16 mouse cellular contexts compared by ENCODE assay signal in genomic region chr19:9032502-9033129, GRCm38 (mm10). TPM values are rescaled to one million over a fixed set of nuclear protein-coding genes. Genes with fewer than 3 reads are reported as not detected.
DNase-seq lines count a peak whose midpoint lies in the region; ATAC-seq and TF ChIP-seq lines count a peak whose summit lies in the region.
"Had no signal": no experiment of that assay in that cellular context is flagged by ENCODE, and none has a peak within 500 bp of the region (broad histone marks: within the 10 kb centered on the region; RNA-seq: fewer than 3 reads in every experiment).

No protein-coding gene starts in this region.

- H3K4me2 ChIP-seq in forebrain, embryonic 14.5 days (ENCODE audit: low read length), result no peak overlapping the region
- no peak overlapping the region for H3K4me2 ChIP-seq in forebrain, embryonic 12.5 days
- no peak overlapping the region for H3K4me2 ChIP-seq in hindbrain, embryonic 15.5 days
- H3K4me2 ChIP-seq in hindbrain, embryonic 12.5 days (replicated peaks), result no peak overlapping the region
- no peak overlapping the region for H3K4me2 ChIP-seq in hindbrain, postnatal 0 days (ENCODE audit: low read depth, low read length)
- H3K4me2 ChIP-seq: limb, embryonic 12.5 days had no signal

- 62% methylated on average over 7 of the region's 7 CpGs for WGBS in forebrain, embryonic 14.5 days
- WGBS in forebrain, embryonic 12.5 days, result 64% methylated on average over 7 of the region's 7 CpGs
- WGBS in hindbrain, embryonic 15.5 days, result 62% methylated on average over 7 of the region's 7 CpGs
- WGBS in hindbrain, embryonic 12.5 days, result 68% methylated on average over 7 of the region's 7 CpGs
- WGBS in hindbrain, postnatal 0 days, result 45% methylated on average over 7 of the region's 7 CpGs

- H3K36me3 ChIP-seq in forebrain, embryonic 14.5 days (ENCODE audit: control insufficient read depth, insufficient read depth, low read length), result no peaks in the 10 kb centered on the region
- H3K36me3 ChIP-seq in forebrain, embryonic 12.5 days (replicated peaks), result no peaks in the 10 kb centered on the region
- no peaks in the 10 kb centered on the region for H3K36me3 ChIP-seq in hindbrain, embryonic 15.5 days
- H3K36me3 ChIP-seq in hindbrain, embryonic 12.5 days, result no peaks in the 10 kb centered on the region
- no peaks in the 10 kb centered on the region for H3K36me3 ChIP-seq in hindbrain, postnatal 0 days (ENCODE audit: insufficient read depth, low read length)
- H3K36me3 ChIP-seq: G1E; limb, embryonic 12.5 days had no signal

- DNase-seq in forebrain, embryonic 14.5 days (ENCODE audit: low spot score), result peak; percentile 44
- peak; percentile 72 for DNase-seq in brain, embryonic 14.5 days (ENCODE audit: low read depth)
- peak; percentile 54 for DNase-seq in hindbrain, postnatal 0 days (ENCODE audit: low spot score)
- no peak for DNase-seq in adrenal gland, postnatal 25 days
- DNase-seq in lung, adult 18-20 months, result no peak
- DNase-seq: cerebellum, adult 9-10 months; right cerebral cortex, postnatal 4 days had no signal

- ATAC-seq in forebrain, embryonic 14.5 days, result 0 out of 2 replicates have a peak, but pooled peaks have one; percentile 56
- ATAC-seq in forebrain, embryonic 12.5 days (ENCODE audit: low FRiP score), result no peak
- ATAC-seq in hindbrain, embryonic 15.5 days (ENCODE audit: low FRiP score, low read depth), result no peak
- no peak for ATAC-seq in hindbrain, embryonic 12.5 days (ENCODE audit: low FRiP score)
- ATAC-seq in hindbrain, postnatal 0 days, result peak; percentile 61; the same call in 1 of the 2 replicates
- ATAC-seq: activated CD4-positive, CD25-positive, alpha-beta regulatory T cell, adult 4 months had no signal

- no peaks in the 10 kb centered on the region for H3K9me3 ChIP-seq in forebrain, embryonic 14.5 days (replicated peaks; ENCODE audit: control insufficient read depth, low read length)
- no peaks in the 10 kb centered on the region for H3K9me3 ChIP-seq in forebrain, embryonic 12.5 days
- H3K9me3 ChIP-seq in hindbrain, embryonic 15.5 days, result no peaks in the 10 kb centered on the region
- no peaks in the 10 kb centered on the region for H3K9me3 ChIP-seq in hindbrain, embryonic 12.5 days (replicated peaks)
- no peaks in the 10 kb centered on the region for H3K9me3 ChIP-seq in hindbrain, postnatal 0 days (ENCODE audit: low read length)
- H3K9me3 ChIP-seq: G1E; limb, embryonic 12.5 days had no signal

- peaks cover 4% of the 10 kb centered on the region; the same call in 1 of the 2 replicates for H3K4me1 ChIP-seq in forebrain, embryonic 14.5 days (ENCODE audit: control insufficient read depth, insufficient read depth, low read length)
- peaks cover 4% of the 10 kb centered on the region; the same call in 1 of the 2 replicates for H3K4me1 ChIP-seq in forebrain, embryonic 12.5 days
- H3K4me1 ChIP-seq in hindbrain, embryonic 15.5 days (replicated peaks), result peaks cover 23% of the 10 kb centered on the region
- H3K4me1 ChIP-seq in hindbrain, embryonic 12.5 days, result peaks cover 3% of the 10 kb centered on the region; the same call in 1 of the 2 replicates
- H3K4me1 ChIP-seq in hindbrain, postnatal 0 days (ENCODE audit: insufficient read depth, low read length), result peaks cover 11% of the 10 kb centered on the region; the same call in 1 of the 2 replicates
- H3K4me1 ChIP-seq: limb, embryonic 12.5 days had no signal

- no peak for TF ChIP-seq CTCF in brain, embryonic 14.5 days (IDR thresholded peaks at IDR 0.05; ENCODE audit: borderline replicate concordance, extremely low read depth, insufficient read depth, insufficient read length)
- no peak for TF ChIP-seq CTCF in hindbrain, postnatal 0 days (IDR thresholded peaks at IDR 0.05; ENCODE audit: low read depth)

- TF ChIP-seq POLR2A in brain, embryonic 14.5 days (IDR thresholded peaks at IDR 0.05; ENCODE audit: borderline replicate concordance, extremely low read depth, insufficient read depth, insufficient read length, poor library complexity, severe bottlenecking), result no peak

- no peak overlapping the region for H3K4me3 ChIP-seq in forebrain, embryonic 14.5 days (ENCODE audit: low read depth, low read length)
- H3K4me3 ChIP-seq in forebrain, embryonic 12.5 days (replicated peaks), result no peak overlapping the region
- no peak overlapping the region for H3K4me3 ChIP-seq in hindbrain, embryonic 15.5 days
- no peak overlapping the region for H3K4me3 ChIP-seq in hindbrain, embryonic 12.5 days
- no peak overlapping the region for H3K4me3 ChIP-seq in hindbrain, postnatal 0 days (ENCODE audit: low read length)
- H3K4me3 ChIP-seq: limb, embryonic 12.5 days had no signal

- H3K27me3 ChIP-seq in forebrain, embryonic 14.5 days (replicated peaks; ENCODE audit: control insufficient read depth, insufficient read depth, low read length), result no peaks in the 10 kb centered on the region
- no peaks in the 10 kb centered on the region for H3K27me3 ChIP-seq in forebrain, embryonic 12.5 days
- H3K27me3 ChIP-seq in hindbrain, embryonic 15.5 days, result no peaks in the 10 kb centered on the region
- H3K27me3 ChIP-seq in hindbrain, embryonic 12.5 days, result no peaks in the 10 kb centered on the region
- no peaks in the 10 kb centered on the region for H3K27me3 ChIP-seq in hindbrain, postnatal 0 days (ENCODE audit: insufficient read depth, low read length)
- H3K27me3 ChIP-seq: limb, embryonic 12.5 days had no signal

- H3K9ac ChIP-seq in forebrain, embryonic 14.5 days (ENCODE audit: low read length), result no peak overlapping the region
- H3K9ac ChIP-seq in forebrain, embryonic 12.5 days, result no peak overlapping the region
- no peak overlapping the region for H3K9ac ChIP-seq in hindbrain, embryonic 15.5 days
- H3K9ac ChIP-seq in hindbrain, embryonic 12.5 days, result no peak overlapping the region
- no peak overlapping the region for H3K9ac ChIP-seq in hindbrain, postnatal 0 days (replicated peaks; ENCODE audit: low read length)
- H3K9ac ChIP-seq: limb, embryonic 12.5 days had no signal

- peak overlapping the region; percentile 33; the same call in 1 of the 2 replicates for H3K27ac ChIP-seq in forebrain, embryonic 14.5 days (ENCODE audit: low read depth, low read length)
- no peak overlapping the region for H3K27ac ChIP-seq in forebrain, embryonic 12.5 days
- H3K27ac ChIP-seq in hindbrain, embryonic 15.5 days (replicated peaks), result peak overlapping the region; percentile 64
- no peak overlapping the region for H3K27ac ChIP-seq in hindbrain, embryonic 12.5 days
- H3K27ac ChIP-seq in hindbrain, postnatal 0 days, result peak overlapping the region; percentile 66; the same call in 1 of the 2 replicates
- H3K27ac ChIP-seq: kidney, postnatal 0 days; limb, embryonic 12.5 days had no signal

RNA-seq across cellular contexts. Expression of gene Ahnak, which starts 43.5 kb away (rescaled TPM):
- polyA plus RNA-seq in forebrain, embryonic 14.5 days (2014; fragmentation: Nextera tagmentation; extraction: Ambion mirVana), result 2.6 and 4.5 TPM in 2 replicates
- polyA plus RNA-seq in forebrain, embryonic 12.5 days (2016; fragmentation: Nextera tagmentation; extraction: Ambion mirVana), result 6.4 and 8.5 TPM in 2 replicates
- 4.6 TPM in 2 replicates for polyA plus RNA-seq in hindbrain, embryonic 15.5 days (2015; fragmentation: Nextera tagmentation; extraction: Ambion mirVana)
- polyA plus RNA-seq in hindbrain, embryonic 12.5 days (2016; fragmentation: Nextera tagmentation; extraction: Ambion mirVana), result 12.7 and 15.4 TPM in 2 replicates
- 2.5 and 6.0 TPM in 2 replicates for polyA plus RNA-seq in brain, embryonic 14.5 days (2012; rRNA removed)
- total RNA-seq in hindbrain, postnatal 0 days (2014; rRNA removed), result 11.2 and 11.7 TPM in 2 replicates
- polyA plus RNA-seq in hindbrain, postnatal 0 days (2015; fragmentation: Nextera tagmentation; extraction: Ambion mirVana), result 5.7 and 6.1 TPM in 2 replicates
- total RNA-seq in adrenal gland, postnatal 25 days (2021), result 93.0 and 106 TPM in 2 replicates

RNA-seq across cellular contexts. Expression of gene Scgb1a1, which starts 55.1 kb away (rescaled TPM):
- not detected in 2 replicates for polyA plus RNA-seq in forebrain, embryonic 14.5 days (2014; fragmentation: Nextera tagmentation; extraction: Ambion mirVana)
- not detected in 2 replicates for polyA plus RNA-seq in forebrain, embryonic 12.5 days (2016; fragmentation: Nextera tagmentation; extraction: Ambion mirVana)
- polyA plus RNA-seq in hindbrain, embryonic 15.5 days (2015; fragmentation: Nextera tagmentation; extraction: Ambion mirVana), result not detected in 2 replicates
- polyA plus RNA-seq in hindbrain, embryonic 12.5 days (2016; fragmentation: Nextera tagmentation; extraction: Ambion mirVana), result not detected in 2 replicates
- polyA plus RNA-seq in brain, embryonic 14.5 days (2012; rRNA removed), result not detected in 2 replicates
- not detected in 2 replicates for total RNA-seq in hindbrain, postnatal 0 days (2014; rRNA removed)
- not detected in 2 replicates for polyA plus RNA-seq in hindbrain, postnatal 0 days (2015; fragmentation: Nextera tagmentation; extraction: Ambion mirVana)
- not detected in 2 replicates for total RNA-seq in adrenal gland, postnatal 25 days (2021)
- total RNA-seq: G1E; layer of hippocampus, postnatal 14 days had no signal
- polyA plus RNA-seq: activated CD4-positive, CD25-positive, alpha-beta regulatory T cell, adult 4 months; embryonic facial prominence, embryonic 11.5 days; G1E; kidney, postnatal 0 days; limb, embryonic 12.5 days had no signal

Comparison
In these comparisons a context has a peak if more than half of its experiments do, and no peak if none do; other contexts are left out.
1. ATAC-seq: peak in forebrain, embryonic 14.5 days (single experiment) and hindbrain, postnatal 0 days (single experiment); none in forebrain, embryonic 12.5 days (single experiment), hindbrain, embryonic 15.5 days (single experiment) and hindbrain, embryonic 12.5 days (single experiment).
2. H3K27ac ChIP-seq: peak in forebrain, embryonic 14.5 days (single experiment), hindbrain, embryonic 15.5 days (single experiment) and hindbrain, postnatal 0 days (single experiment); none in forebrain, embryonic 12.5 days (single experiment) and hindbrain, embryonic 12.5 days (single experiment).
3. DNase-seq: peak in forebrain, embryonic 14.5 days (single experiment), brain, embryonic 14.5 days (single experiment) and hindbrain, postnatal 0 days (single experiment); none in adrenal gland, postnatal 25 days (single experiment) and lung, adult 18-20 months (0 of 2).